Mouse (Mus musculus) cerebellum, postnatal 4 days (tissue): ENCODE results near the gene Ptgs1.
A peak's percentile ranks its signal among the peaks of the same experiment; 100 is the strongest.
"Not testable (repeated sequence)": the region's sequence is repeated elsewhere in the genome, so short reads cannot be mapped to it uniquely, and the experiment has no call there.

Experiments used
- DNase-seq, 2 experiments: peaks; one replicate each; pipeline ENCODE4 v3.0.0; 2022; ENCODE audit warnings: low spot score in 2 of 2, mixed read lengths in 1 of 2

The Ptgs1 gene

DNA sequence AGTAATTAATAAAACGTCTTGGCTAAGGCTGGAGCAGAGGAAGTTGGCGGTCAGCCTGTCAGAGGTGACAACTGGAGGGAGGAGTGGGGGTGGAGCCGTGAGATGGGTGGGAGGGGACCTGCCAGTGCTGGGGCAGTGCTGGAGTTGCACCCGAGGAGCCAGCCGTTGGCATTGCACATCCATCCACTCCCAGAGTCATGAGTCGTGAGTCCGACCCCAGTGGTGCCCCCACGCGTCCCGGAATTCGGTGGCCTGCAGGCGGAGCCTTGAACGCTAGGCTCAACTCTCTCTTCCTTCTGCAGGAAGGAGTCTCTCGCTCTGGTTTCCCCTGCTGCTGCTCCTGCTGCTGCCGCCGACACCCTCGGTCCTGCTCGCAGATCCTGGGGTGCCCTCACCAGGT, at the start of gene Ptgs1:
Ptgs1 (plus strand) TSS at position 61 of the 400 bp plus-strand sequence.
- peak in 1 of 2 experiments; percentile 16 for DNase-seq

DNA sequence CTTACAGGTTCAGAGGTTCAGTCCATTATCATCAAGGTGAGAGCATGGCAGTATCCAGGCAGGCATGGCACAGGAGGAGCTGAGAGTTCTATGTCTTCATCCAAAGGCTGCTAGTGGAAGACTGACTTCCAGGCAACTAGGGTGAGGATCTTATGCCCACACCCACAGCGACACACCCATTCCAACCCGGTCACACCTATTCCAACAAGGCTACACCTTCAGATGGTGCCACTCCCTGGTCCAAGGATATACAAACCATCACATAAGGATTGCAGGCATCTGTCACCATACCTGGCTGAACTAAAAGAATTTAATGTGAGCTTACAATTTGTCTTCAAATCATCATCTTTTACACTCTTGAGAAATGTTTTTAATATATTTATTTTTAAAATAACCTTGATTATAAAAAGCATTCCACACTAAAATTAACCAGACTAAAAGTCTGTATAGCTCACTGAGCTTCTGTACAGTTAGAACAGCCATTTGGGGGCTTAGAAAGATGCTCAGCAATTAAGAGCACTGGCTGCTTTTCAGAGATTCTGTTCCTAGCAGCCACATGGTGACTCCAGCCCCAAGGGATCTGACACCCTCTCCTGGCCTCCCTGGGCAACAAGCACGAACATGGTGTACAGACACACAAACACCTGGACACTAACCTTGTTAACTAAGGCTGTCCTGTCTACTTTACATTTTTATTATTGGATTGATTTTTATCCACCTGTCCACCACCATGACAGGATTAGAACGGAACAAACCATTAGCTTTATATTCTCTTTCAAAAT, 48.4 kb upstream of the Ptgs1 start:
- not testable (repeated sequence) for DNase-seq

GRCm38 (mm10) chr2:36183278-36183677, 46.9 kb upstream of the Ptgs1 start:
- peak in 1 of 2 experiments; percentile 11 for DNase-seq

DNA sequence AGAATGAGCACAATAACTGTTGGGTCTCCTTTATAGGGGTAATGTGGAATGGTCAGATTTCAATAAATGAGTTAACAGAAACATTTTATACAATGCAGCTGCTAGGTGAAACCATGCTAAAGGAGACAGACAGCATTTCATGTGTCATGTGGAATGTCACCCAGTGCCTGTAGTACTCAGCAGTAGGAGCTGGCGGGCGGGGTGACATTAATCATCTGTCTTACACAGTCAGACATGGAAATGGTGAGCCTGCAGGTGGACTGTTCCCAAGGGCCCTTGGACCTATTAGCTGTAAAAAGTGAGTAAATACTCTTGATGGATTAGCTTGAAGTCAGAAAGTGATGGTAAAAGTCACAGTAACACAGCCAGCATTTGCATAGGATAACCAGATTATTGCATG, 46.0 kb upstream of the Ptgs1 start:
- DNase-seq = no peak

- peak in 1 of 2 experiments; percentile 10 for DNase-seq
Measured at GRCm38 (mm10) chr2:36184876-36185275, 45.4 kb upstream of the Ptgs1 start.

- DNase-seq = not testable (repeated sequence)
Measured at GRCm38 (mm10) chr2:36189200-36189599, 41.0 kb upstream of the Ptgs1 start.

DNA sequence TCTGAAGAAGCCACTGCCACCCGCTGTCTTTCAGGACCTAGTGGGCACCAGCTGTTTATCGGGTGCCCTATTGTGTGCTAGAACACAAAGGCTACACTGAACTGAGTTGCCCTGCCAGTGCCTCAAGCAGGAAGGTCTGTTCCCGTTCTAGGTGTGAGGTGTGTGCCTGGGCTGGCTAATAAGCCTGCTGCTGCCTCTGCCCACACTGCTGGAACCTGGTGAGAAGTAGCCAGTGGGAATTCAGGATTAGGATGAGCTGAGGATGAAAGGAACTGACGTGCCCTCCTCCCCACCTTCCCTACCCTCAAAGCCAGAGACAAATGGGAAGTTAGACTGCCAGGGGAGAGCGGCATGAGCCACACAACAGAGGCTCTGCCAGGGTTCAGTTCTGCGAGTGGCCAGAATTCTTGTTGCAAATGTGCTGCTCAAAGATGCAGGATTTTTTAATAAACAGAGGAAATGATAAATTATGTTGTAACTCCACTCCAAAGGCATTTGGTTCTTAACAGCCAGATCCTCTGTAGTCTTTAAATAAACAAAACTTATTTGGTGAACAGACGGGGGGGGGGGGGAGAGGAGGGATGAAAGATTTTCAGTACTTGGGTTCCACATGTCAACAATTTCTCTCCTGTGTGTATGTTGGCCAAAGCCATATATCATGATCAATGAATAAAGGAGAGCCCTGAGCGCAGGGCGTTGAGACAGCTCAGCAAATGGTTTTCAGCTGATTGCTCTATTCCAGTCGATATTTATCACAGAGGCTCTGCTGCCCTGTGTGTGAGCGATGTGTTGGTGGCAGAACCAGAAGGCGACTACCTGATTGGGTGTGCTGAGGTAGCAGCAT, 38.9 kb upstream of the Ptgs1 start:
- DNase-seq = no peak

- no peak for DNase-seq
Measured at GRCm38 (mm10) chr2:36197021-36197420, 33.2 kb upstream of the Ptgs1 start.

DNA sequence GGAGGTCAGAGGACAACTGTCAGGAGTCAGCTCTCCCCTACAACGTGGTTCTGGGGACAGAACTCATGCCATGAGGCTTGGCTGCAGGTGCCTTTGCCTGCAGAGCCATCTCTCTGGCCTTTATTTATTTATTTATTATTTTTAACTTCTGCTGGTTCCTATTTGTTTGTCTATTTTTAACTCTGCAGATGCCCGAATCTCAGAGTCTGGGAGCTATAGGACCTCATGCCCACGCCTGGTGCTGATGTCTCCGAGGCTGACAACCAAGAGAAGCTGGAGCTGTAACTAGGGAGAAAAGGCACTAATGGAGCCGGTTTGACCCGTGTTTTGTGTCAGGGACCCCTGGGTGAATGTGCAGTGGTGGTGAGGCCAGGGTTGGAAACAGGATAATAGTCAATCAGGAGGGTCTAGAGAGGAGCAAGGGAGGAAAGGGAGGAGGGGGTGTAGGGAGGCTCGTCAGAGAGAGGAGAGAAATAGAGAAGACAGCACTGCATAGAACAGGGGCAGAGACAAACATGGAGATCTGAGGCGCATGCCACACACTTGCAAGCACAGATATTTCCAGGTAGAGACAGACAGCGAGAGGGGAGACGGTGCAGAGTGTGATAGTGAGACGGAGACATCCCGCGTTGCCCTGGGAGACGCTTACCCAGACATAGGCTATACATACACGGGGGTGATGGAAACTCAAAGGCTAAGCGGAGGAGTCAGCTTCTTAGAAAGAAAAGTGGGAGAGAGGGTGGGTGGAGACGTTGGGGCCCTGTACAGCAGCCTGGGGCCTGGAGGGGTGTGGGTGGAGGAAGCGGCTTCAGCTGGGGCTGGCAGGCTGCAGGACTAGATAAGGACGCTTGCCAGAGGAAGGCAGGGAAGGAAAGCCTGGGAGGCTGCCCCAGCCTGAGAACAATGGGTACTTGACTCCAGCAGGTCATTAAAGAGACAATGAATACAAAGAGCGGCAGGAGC, 32.0 kb upstream of the Ptgs1 start:
- no peak for DNase-seq

DNA sequence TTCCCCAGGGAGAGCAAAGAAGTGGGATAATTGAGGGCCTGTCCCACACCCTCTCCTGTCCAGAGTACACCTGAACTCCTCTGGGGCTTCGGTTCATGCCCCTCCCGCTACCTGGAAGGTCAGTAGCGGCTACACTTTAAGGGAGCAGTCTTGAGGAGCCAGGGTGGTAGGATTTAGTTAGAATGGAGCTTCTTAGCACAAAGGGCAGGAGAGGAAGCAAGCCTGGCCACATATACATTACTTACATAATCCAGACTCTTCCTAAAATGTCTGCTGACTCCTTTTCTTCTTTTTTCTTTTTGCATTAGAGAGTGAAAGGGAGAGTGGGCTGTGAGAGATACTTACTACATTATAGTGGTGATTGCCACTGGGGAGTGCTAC, 31.4 kb upstream of the Ptgs1 start:
- no peak for DNase-seq

DNA sequence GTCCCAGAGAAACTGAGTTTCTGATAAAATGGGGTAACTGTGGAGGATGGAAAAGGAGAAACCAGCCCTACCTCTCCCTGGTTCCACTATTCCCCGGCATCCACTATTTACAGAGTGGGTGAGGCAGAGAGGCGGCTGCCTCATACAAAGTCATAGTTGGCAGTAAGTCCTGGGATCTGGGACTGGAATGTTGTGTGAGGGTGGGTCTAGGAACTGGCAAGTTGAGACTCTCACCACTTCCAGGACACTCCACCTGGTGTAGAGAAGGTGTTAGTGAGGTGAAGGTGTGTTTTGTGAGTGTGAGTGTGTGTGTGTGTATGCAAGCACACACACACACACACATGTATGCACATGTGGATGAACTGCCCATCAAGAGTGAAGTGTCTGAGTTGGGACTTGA, 29.4 kb upstream of the Ptgs1 start:
- DNase-seq = no peak

GRCm38 (mm10) chr2:36201756-36202610, 28.2 kb upstream of the Ptgs1 start:
- no peak for DNase-seq

- DNase-seq = no peak
Measured at GRCm38 (mm10) chr2:36202611-36202880, 27.7 kb upstream of the Ptgs1 start.

DNA sequence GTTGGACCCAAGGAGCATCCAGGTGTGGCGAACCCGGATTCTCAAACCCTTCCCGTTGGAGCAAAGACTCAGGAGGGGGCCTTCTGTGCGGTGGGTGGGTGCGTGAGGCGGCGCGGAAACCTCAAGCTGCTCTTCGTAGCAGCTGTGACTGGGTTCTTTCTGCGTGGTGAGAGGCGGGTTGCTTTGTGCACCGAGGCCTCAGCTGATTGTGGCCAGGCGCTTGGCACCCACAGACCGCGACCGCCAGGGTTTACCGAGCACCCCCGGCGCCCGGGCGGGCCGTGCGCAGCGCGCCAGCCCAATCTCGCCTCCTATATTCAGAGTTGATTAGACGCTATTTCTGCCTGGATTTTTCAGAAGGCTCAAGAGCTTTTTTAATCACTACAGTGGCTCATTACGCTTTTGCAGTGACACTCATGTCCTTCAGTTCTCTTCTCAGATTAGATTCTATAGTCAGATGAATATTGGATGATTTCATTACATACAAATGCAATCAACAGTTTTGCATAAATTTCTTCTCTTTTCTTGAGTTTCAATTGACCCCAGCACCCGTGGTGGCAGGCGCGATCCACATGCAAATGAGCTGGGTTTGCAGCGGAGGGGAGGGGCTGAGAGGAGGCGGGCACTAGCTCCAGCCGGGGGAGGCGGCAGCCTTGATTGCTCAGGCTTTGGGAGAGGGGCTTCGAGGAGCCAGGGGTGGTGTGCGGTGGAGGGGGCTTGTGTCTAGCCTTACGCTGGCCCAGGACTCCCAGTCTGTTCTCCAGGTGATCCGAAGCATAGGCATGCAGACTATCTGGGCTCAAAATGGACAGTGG, 27.0 kb upstream of the Ptgs1 start:
- peak in 1 of 2 experiments; percentile 26 for DNase-seq

- no peak for DNase-seq
Measured at GRCm38 (mm10) chr2:36204595-36204994, 25.6 kb upstream of the Ptgs1 start.

GRCm38 (mm10) chr2:36207071-36207470, 23.2 kb upstream of the Ptgs1 start:
- no peak for DNase-seq

- no peak for DNase-seq
Measured at GRCm38 (mm10) chr2:36210796-36211195, 19.4 kb upstream of the Ptgs1 start.

DNA sequence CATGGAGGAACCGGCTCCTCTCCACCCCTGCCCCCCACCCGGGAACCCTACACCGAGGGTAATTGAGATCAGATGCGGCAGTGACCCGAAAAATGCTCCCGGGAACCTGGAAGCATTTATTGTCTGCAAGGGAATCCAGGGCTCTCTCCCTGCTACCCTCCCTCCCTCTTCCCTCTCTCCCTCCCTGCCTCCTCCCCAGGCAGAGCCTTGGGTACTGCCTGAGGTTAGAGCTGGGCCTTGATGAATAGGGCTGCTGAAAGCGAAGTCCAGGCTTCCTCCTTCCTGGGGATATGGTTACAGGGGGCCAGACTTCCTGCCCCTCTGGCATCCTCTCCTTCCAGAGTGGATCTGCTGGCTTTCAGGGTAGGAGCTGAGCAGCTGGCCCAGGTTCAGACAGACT, 18.4 kb upstream of the Ptgs1 start:
- DNase-seq = no peak

DNA sequence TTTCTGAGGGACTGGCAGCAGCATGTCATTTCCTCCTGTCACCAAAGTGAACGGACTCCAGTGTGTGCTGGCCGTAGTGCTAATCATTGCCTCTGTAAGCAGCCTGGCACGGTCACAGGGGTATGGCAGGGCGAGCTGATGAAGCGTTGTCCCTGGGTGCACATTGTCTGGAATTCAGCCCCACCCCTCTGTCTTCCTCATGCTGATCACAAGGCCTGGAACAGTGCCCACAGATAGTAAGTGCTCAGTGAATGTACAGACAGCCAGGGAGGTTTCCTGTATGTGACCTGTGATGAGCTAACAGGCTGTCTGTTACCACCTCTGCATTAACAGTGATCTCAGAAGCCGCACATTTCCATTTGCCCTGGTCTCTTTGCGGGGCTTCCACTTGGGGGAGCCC, 17.1 kb upstream of the Ptgs1 start:
- no peak for DNase-seq

GRCm38 (mm10) chr2:36214023-36214422, 16.2 kb upstream of the Ptgs1 start:
- DNase-seq = peak; percentile 87
